Mouse (Mus musculus) forebrain, embryonic 16.5 days (tissue): ENCODE results near the gene Gng2. TPM values are rescaled to one million over a fixed set of nuclear protein-coding genes. Genes with fewer than 3 reads are reported as not detected.

Experiments
- ATAC-seq: fragments of 200-750 bp; cut with Nextera tagmentation; 2 replicates; pipeline ENCODE4 v1.8.0; 2017; ENCODE audit warnings: mild to moderate bottlenecking, moderate library complexity
- H3K27ac ChIP-seq: fragments of 300-500 bp; sonication (generic); 2 replicates; pipeline ENCODE4 v1.5.1; 2014; ENCODE audit warnings: low read length, control low read depth
- H3K27me3 ChIP-seq: fragments of 300-500 bp; sonication (generic); replicated peaks from 2 replicates; pipeline ENCODE4 v1.6.1; 2014; ENCODE audit warnings: low read length; ENCODE audit not compliant: control insufficient read depth, insufficient read depth
- H3K36me3 ChIP-seq: fragments of 300-500 bp; sonication (generic); 2 replicates; pipeline ENCODE4 v1.6.1; 2014; ENCODE audit not compliant: control insufficient read depth, insufficient read depth
- H3K4me1 ChIP-seq: fragments of 300-500 bp; sonication (generic); replicated peaks from 2 replicates; pipeline ENCODE4 v1.6.1; 2014; ENCODE audit warnings: low read length; ENCODE audit not compliant: control insufficient read depth, insufficient read depth
- H3K4me2 ChIP-seq: fragments of 300-500 bp; sonication (generic); 2 replicates; pipeline ENCODE4 v1.6.1; 2014; ENCODE audit warnings: mild to moderate bottlenecking, low read length, control low read depth
- H3K4me3 ChIP-seq: fragments of 300-500 bp; sonication (generic); replicated peaks from 2 replicates; pipeline ENCODE4 v1.5.1; 2014; ENCODE audit warnings: mild to moderate bottlenecking, low read length, control low read depth
- H3K9ac ChIP-seq: fragments of 300-500 bp; sonication (generic); replicated peaks from 2 replicates; pipeline ENCODE4 v1.6.1; 2014; ENCODE audit warnings: low read depth, low read length, control low read depth
- H3K9me3 ChIP-seq: fragments of 300-500 bp; sonication (generic); 2 replicates; pipeline ENCODE4 v1.6.1; 2016; ENCODE audit warnings: low read length; ENCODE audit not compliant: control insufficient read depth
- WGBS: fragments of 180-500 bp; shearing (Covaris S2); extraction: QIAGEN DNeasy Blood & Tissue Kit; methylation state at CpG from one replicate; pipeline ENCODE4 v1.1.7; 2014; 5-methylcytosine and 5-hydroxymethylcytosine counted together
- polyA plus RNA-seq: library from polyadenylated mRNA; unstranded; fragments of >200 nt; fragmentation: Nextera tagmentation; extraction: Ambion mirVana; gene quantifications from 2 replicates; pipeline ENCODE4 v1.2.1, GENCODE M21; 2015

The Gng2 gene
- polyA plus RNA-seq, 1 experiment from 2014 or later = 498 TPM

DNA sequence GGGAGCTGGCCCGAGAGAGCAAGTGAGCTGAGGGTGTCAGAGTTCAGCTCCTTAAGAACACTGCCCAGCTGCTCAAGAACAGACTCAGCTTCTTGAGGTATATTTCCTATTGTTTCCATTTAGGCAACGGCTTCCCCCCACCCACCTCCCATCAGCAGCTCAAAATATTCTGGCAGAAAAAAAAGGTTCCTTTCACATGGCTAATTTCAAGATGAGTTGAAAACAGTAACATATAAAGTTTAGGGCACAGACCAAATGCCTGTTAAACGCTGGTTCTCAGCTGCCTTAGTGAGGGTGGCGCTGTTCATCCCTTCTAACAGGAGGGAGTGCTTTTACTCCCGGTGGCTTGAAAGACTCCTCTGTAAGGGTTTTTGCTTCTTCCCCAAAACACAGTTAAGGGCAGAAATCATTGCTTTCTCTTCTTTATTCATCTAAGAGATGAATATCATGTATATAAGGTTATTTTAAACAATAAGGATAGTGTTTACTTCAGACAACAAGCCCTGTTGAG is 8.4 kb downstream of the Gng2 start:
- no peaks in the 10 kb centered on the region for H3K27me3 ChIP-seq
- H3K27ac ChIP-seq = no peak overlapping the region
- no peak for ATAC-seq
- no peak overlapping the region for H3K4me2 ChIP-seq
- no peak overlapping the region for H3K9ac ChIP-seq
- 37% methylated on average over 5 of the region's 5 CpGs for WGBS
- no peak overlapping the region for H3K4me3 ChIP-seq
- peaks cover 68% of the 10 kb centered on the region for H3K4me1 ChIP-seq
- H3K9me3 ChIP-seq = no peaks in the 10 kb centered on the region
- H3K36me3 ChIP-seq = no peaks in the 10 kb centered on the region

GRCm38 (mm10) chr14:19968321-19969010 is 9.0 kb downstream of the Gng2 start:
- WGBS = 83% methylated on average over 7 of the region's 7 CpGs
- Histone ChIP-seq H3K4me2 (no peak overlapping the region), H3K36me3 (no peaks in the 10 kb centered on the region), H3K4me1 (peaks cover 66% of the 10 kb centered on the region), H3K4me3 (no peak overlapping the region), H3K9ac (no peak overlapping the region), H3K27me3 (no peaks in the 10 kb centered on the region), H3K27ac (no peak overlapping the region), H3K9me3 (no peaks in the 10 kb centered on the region)
- no peak for ATAC-seq

GRCm38 (mm10) chr14:19967482-19967881 is 9.9 kb downstream of the Gng2 start:
- peak; percentile 72 for ATAC-seq
- 37% methylated on average over 8 of the region's 8 CpGs for WGBS
- Histone ChIP-seq H3K4me1 (peaks cover 63% of the 10 kb centered on the region), H3K27me3 (no peaks in the 10 kb centered on the region), H3K4me2 (no peak overlapping the region), H3K9ac (no peak overlapping the region), H3K27ac (no peak overlapping the region), H3K36me3 (no peaks in the 10 kb centered on the region), H3K9me3 (no peaks in the 10 kb centered on the region), H3K4me3 (no peak overlapping the region)

GRCm38 (mm10) chr14:19963961-19964505 is 13.4 kb downstream of the Gng2 start:
- peak; percentile 32; the same call in 1 of the 2 replicates for ATAC-seq
- Histone ChIP-seq H3K4me1 (peaks cover 49% of the 10 kb centered on the region), H3K9me3 (no peaks in the 10 kb centered on the region), H3K4me2 (no peak overlapping the region), H3K4me3 (no peak overlapping the region), H3K27ac (no peak overlapping the region), H3K36me3 (no peaks in the 10 kb centered on the region), H3K27me3 (no peaks in the 10 kb centered on the region), H3K9ac (no peak overlapping the region)
- WGBS = 20% methylated on average over 5 of the region's 5 CpGs

GRCm38 (mm10) chr14:19961924-19962915 is 15.2 kb downstream of the Gng2 start:
- no peaks in the 10 kb centered on the region for H3K9me3 ChIP-seq
- peaks cover 32% of the 10 kb centered on the region for H3K4me1 ChIP-seq
- ATAC-seq = no peak
- H3K4me2 ChIP-seq = no peak overlapping the region
- H3K36me3 ChIP-seq = 0 out of 2 replicates have a peak, but pooled peaks cover 4% of the 10 kb centered on the region
- WGBS = 43% methylated on average over 15 of the region's 15 CpGs
- H3K4me3 ChIP-seq = no peak overlapping the region
- no peak overlapping the region for H3K27ac ChIP-seq
- H3K9ac ChIP-seq = no peak overlapping the region
- H3K27me3 ChIP-seq = no peaks in the 10 kb centered on the region

DNA sequence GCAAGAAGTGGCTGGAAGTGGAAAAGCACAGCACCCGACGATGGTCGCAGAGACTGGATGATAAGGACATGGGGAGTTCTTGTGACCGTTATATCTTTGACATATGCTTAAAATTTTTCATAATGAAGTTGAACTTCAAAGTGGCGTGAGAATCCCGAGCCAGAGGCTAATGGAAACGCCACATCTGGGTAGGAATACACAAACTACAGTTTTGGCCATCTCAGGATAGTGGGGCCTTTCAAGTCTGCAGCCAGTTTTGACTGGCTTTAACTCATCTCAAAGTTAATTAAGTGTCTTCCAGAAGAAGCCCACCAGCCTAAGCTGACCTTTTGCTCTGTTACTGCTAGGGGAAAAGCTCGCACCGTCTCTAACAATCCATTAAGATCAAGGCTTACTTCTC is 17.6 kb downstream of the Gng2 start:
- no peak overlapping the region for H3K4me2 ChIP-seq
- ATAC-seq = no peak
- no peak overlapping the region for H3K9ac ChIP-seq
- 65% methylated on average over 9 of the region's 9 CpGs for WGBS
- no peaks in the 10 kb centered on the region for H3K27me3 ChIP-seq
- no peak overlapping the region for H3K4me3 ChIP-seq
- peaks cover 21% of the 10 kb centered on the region for H3K4me1 ChIP-seq
- no peak overlapping the region for H3K27ac ChIP-seq
- peaks cover 7% of the 10 kb centered on the region; the same call in 1 of the 2 replicates for H3K36me3 ChIP-seq
- H3K9me3 ChIP-seq = no peaks in the 10 kb centered on the region

DNA sequence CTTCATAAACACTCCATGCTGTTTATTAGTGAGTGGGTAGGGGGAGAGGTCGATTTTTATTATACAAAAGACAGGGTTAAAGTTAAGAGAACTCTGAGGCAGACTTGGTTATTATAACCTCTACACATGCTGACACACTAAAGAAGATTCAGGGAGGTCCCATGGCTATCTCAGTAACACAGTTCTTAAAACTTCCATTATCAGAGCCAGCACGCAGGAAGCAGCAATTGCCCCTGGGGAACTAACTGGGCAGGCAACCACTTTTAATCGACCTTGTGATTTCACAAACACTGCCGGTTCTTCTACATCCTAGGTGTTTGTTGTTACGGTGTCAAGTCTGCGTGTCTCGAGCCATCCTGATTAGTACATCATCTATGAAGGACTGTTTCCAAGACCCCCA is 22.4 kb downstream of the Gng2 start:
- Histone ChIP-seq H3K9me3 (no peaks in the 10 kb centered on the region), H3K27ac (no peak overlapping the region), H3K4me1 (peaks cover 12% of the 10 kb centered on the region), H3K36me3 (peaks cover 7% of the 10 kb centered on the region; the same call in 1 of the 2 replicates), H3K27me3 (no peaks in the 10 kb centered on the region), H3K9ac (no peak overlapping the region), H3K4me3 (no peak overlapping the region), H3K4me2 (no peak overlapping the region)
- WGBS = 91% methylated on average over 7 of the region's 7 CpGs
- no peak for ATAC-seq

DNA sequence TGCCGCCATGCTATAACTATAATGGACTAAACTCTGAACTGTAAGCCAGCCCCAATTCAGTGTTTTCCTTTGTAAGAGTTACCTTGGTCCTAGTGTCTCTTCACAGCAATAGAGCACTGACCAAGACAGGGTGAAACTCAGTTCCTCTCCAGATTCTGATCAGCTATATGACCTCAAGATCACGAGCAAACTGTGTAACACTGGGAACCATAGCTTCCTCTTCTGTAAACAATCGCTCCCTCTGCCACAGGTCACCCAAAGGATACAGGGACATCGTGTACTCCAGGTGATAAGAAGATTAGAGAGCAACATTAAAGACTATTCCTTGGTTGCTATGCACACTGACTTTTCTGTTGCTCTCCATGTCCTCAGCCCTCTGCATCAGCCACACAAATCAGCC is 26.6 kb downstream of the Gng2 start:
- Histone ChIP-seq H3K27me3 (no peaks in the 10 kb centered on the region), H3K9ac (no peak overlapping the region), H3K4me1 (peaks cover 20% of the 10 kb centered on the region), H3K27ac (no peak overlapping the region), H3K9me3 (no peaks in the 10 kb centered on the region), H3K4me3 (no peak overlapping the region), H3K4me2 (no peak overlapping the region), H3K36me3 (peaks cover 3% of the 10 kb centered on the region; the same call in 1 of the 2 replicates)
- WGBS = 92% methylated on average over 4 of the region's 4 CpGs
- no peak for ATAC-seq

GRCm38 (mm10) chr14:19949475-19949874 is 28.0 kb downstream of the Gng2 start:
- no peak overlapping the region for H3K27ac ChIP-seq

More at GRCm38 (mm10) chr14:19949475-19949874, 28.0 kb downstream of the Gng2 start:
- 0 out of 2 replicates have a peak, but pooled peaks have one; percentile 1 for ATAC-seq
- no peaks in the 10 kb centered on the region for H3K36me3 ChIP-seq
- H3K9ac ChIP-seq = no peak overlapping the region
- no peaks in the 10 kb centered on the region for H3K9me3 ChIP-seq
- H3K4me1 ChIP-seq = peaks cover 25% of the 10 kb centered on the region
- H3K4me2 ChIP-seq = no peak overlapping the region
- WGBS = 75% methylated on average over 2 of the region's 2 CpGs
- H3K4me3 ChIP-seq = no peak overlapping the region
- no peaks in the 10 kb centered on the region for H3K27me3 ChIP-seq
